Mouse (Mus musculus) heart, embryonic 11.5 days (tissue): Measurements from ENCODE around the gene Cyp39a1. TPM values are rescaled to one million over a fixed set of nuclear protein-coding genes. Genes with fewer than 3 reads are reported as not detected.

ENCODE experiments used
- polyA plus RNA-seq: library from polyadenylated mRNA; unstranded; fragments of >200 nt; fragmentation: Nextera tagmentation; extraction: Ambion mirVana; gene quantifications from 2 replicates; pipeline ENCODE4 v1.2.1, GENCODE M21; 2014

Gene Cyp39a1
- polyA plus RNA-seq, 1 experiment from 2014 or later, result 18.6 TPM

Other genes with a start within 250 kb of the Cyp39a1 start
- gene Mep1a, start 164.6 kb upstream of the Cyp39a1 start, polyA plus RNA-seq, result not detected in 2 replicates
- not detected in 2 replicates for gene Ankrd66, start 123.8 kb upstream of the Cyp39a1 start, polyA plus RNA-seq
- gene Pla2g7, start 99.3 kb upstream of the Cyp39a1 start, polyA plus RNA-seq, result 14.9 and 15.0 TPM in 2 replicates
- gene Tdrd6, start 37.1 kb upstream of the Cyp39a1 start, polyA plus RNA-seq, result 0.03 TPM in 1 of 2 replicates, not detected in the other
- 10.2 and 10.8 TPM in 2 replicates for gene Slc25a27, start 211 bp upstream of the Cyp39a1 start, polyA plus RNA-seq
- 28.7 and 32.4 TPM in 2 replicates for gene Rcan2, start 133.9 kb downstream of the Cyp39a1 start, polyA plus RNA-seq